Mouse (Mus musculus) kidney, adult 2 months (tissue): ENCODE measurements around the gene Eif3c. TPM values are rescaled to one million over a fixed set of nuclear protein-coding genes. Genes with fewer than 3 reads are reported as not detected.
A peak's percentile ranks its signal among the peaks of the same experiment; 100 is the strongest.

Source experiments
- DNase-seq: peaks from one replicate; pipeline ENCODE4 v3.0.0; 2021
- H3K27ac ChIP-seq: fragments of 200-500 bp; 2 replicates; pipeline ENCODE4 v1.5.1; 2012; ENCODE audit warnings: low read depth, low read length, control low read depth, inconsistent platforms; ENCODE audit not compliant: insufficient read depth
- H3K27me3 ChIP-seq: fragments of 200-500 bp; replicated peaks from 2 replicates; pipeline ENCODE4 v1.6.1; 2012; ENCODE audit warnings: mild to moderate bottlenecking, moderate library complexity, low read length, inconsistent platforms; ENCODE audit not compliant: control insufficient read depth, insufficient read depth
- H3K36me3 ChIP-seq: fragments of 200-500 bp; 2 replicates; pipeline ENCODE4 v1.6.1; 2012; ENCODE audit warnings: mild to moderate bottlenecking, moderate library complexity, low read length, inconsistent platforms; ENCODE audit not compliant: control insufficient read depth, insufficient read depth
- H3K4me1 ChIP-seq: fragments of 200-500 bp; 2 replicates; pipeline ENCODE4 v1.6.1; 2011; ENCODE audit warnings: low read length; ENCODE audit not compliant: control insufficient read depth, insufficient read depth
- H3K4me3 ChIP-seq: fragments of 200-500 bp; 2 replicates; pipeline ENCODE4 v1.5.1; 2011; ENCODE audit warnings: mild to moderate bottlenecking, low read depth, low read length, control low read depth; ENCODE audit not compliant: insufficient read depth
- CTCF ChIP-seq: fragments of 200-500 bp; conservative IDR thresholded peaks from 2 replicates; pipeline ENCODE4 v1.5.1; 2011; ENCODE audit warnings: low read depth, mild to moderate bottlenecking, control low read depth, low read length, moderate library complexity, mixed read lengths; ENCODE audit not compliant: insufficient read depth, insufficient read length
- POLR2A ChIP-seq: fragments of 200-500 bp; IDR thresholded peaks from one replicate; pipeline ENCODE4 v1.6.1; 2011; ENCODE audit warnings: low read depth, low read length, control low read depth
- WGBS: fragments of 180-500 bp; shearing (Covaris S2); methylation state at CpG from one replicate; pipeline ENCODE4 v1.1.7; 2018; 5-methylcytosine and 5-hydroxymethylcytosine counted together
- polyA plus RNA-seq: library from polyadenylated mRNA; depleted of rRNA; stranded (reverse); fragments of >200 nt; gene quantifications from 2 replicates; pipeline ENCODE4 v1.2.3, GENCODE M21; 2012

The Eif3c gene
- polyA plus RNA-seq, 1 experiment = 105 TPM

GRCm38 (mm10) chr7:126596414-126596813 is 30.2 kb upstream of the Eif3c start:
- Histone ChIP-seq H3K4me3 (no peak overlapping the region), H3K27me3 (no peaks in the 10 kb centered on the region), H3K4me1 (no peaks in the 10 kb centered on the region), H3K36me3 (no peaks in the 10 kb centered on the region), H3K27ac (no peak overlapping the region)
- no peak for TF ChIP-seq CTCF
- TF ChIP-seq POLR2A = no peak
- no peak for DNase-seq
- 71% methylated on average over 6 of the region's 6 CpGs for WGBS

GRCm38 (mm10) chr7:126595890-126596289 is 29.7 kb upstream of the Eif3c start:
- H3K27ac ChIP-seq = no peak overlapping the region
- DNase-seq = no peak
- H3K4me1 ChIP-seq = no peaks in the 10 kb centered on the region
- WGBS = 74% methylated on average over 5 of the region's 5 CpGs
- TF ChIP-seq CTCF = no peak
- no peak for TF ChIP-seq POLR2A
- no peaks in the 10 kb centered on the region for H3K36me3 ChIP-seq
- H3K27me3 ChIP-seq = no peaks in the 10 kb centered on the region
- H3K4me3 ChIP-seq = no peak overlapping the region

GRCm38 (mm10) chr7:126594862-126595561 is 28.8 kb upstream of the Eif3c start, which contains the start of gene Il27:
TSS of gene Il27 (minus strand) at chr7:126594941.
- no peak for DNase-seq
- no peaks in the 10 kb centered on the region for H3K27me3 ChIP-seq
- H3K27ac ChIP-seq = no peak within 1 kb of the TSS
- H3K4me3 ChIP-seq = no peak within 1 kb of the TSS
- TF ChIP-seq CTCF = no peak
- no peak for TF ChIP-seq POLR2A
- no peaks in the 10 kb centered on the region for H3K36me3 ChIP-seq
- H3K4me1 ChIP-seq = no peaks in the 10 kb centered on the region
- 82% methylated on average over 11 of the region's 11 CpGs for WGBS

GRCm38 (mm10) chr7:126587779-126588178 is 21.6 kb upstream of the Eif3c start:
- Histone ChIP-seq H3K4me3 (no peak overlapping the region), H3K36me3 (no peaks in the 10 kb centered on the region), H3K27ac (no peak overlapping the region), H3K4me1 (no peaks in the 10 kb centered on the region), H3K27me3 (no peaks in the 10 kb centered on the region)
- peak; percentile 33 for DNase-seq
- whole genome bisulfite sequencing = 31% methylated on average over 16 of the region's 16 CpGs
- TF ChIP-seq POLR2A = no peak
- peak; percentile 50 for TF ChIP-seq CTCF

- no peak overlapping the region for H3K4me3 ChIP-seq
- H3K27ac ChIP-seq = no peak overlapping the region
- no peak for TF ChIP-seq CTCF
- TF ChIP-seq POLR2A = no peak
- DNase-seq = peak; percentile 83
- no peaks in the 10 kb centered on the region for H3K4me1 ChIP-seq
- 21% methylated on average over 8 of the region's 8 CpGs for whole genome bisulfite sequencing
- H3K36me3 ChIP-seq = no peaks in the 10 kb centered on the region
- H3K27me3 ChIP-seq = no peaks in the 10 kb centered on the region
These were observed 20.6 kb upstream of the Eif3c start for GRCm38 (mm10) chr7:126586839-126587238.

GRCm38 (mm10) chr7:126585717-126586116 is 19.5 kb upstream of the Eif3c start, which contains the start of gene Cln3:
TSS of gene Cln3 (minus strand) at chr7:126585817.
- H3K27ac ChIP-seq = no peak within 1 kb of the TSS
- TF ChIP-seq CTCF (no peak), POLR2A (no peak)
- no peaks in the 10 kb centered on the region for H3K4me1 ChIP-seq
- no peak within 1 kb of the TSS for H3K4me3 ChIP-seq
- WGBS = 84% methylated on average over 6 of the region's 6 CpGs
- H3K36me3 ChIP-seq = no peaks in the 10 kb centered on the region
- DNase-seq = no peak
- no peaks in the 10 kb centered on the region for H3K27me3 ChIP-seq

GRCm38 (mm10) chr7:126584506-126584977 is 18.3 kb upstream of the Eif3c start, which contains the start of gene Apobr:
TSS of gene Apobr (plus strand) at chr7:126584942.
- no peak for DNase-seq
- no peaks in the 10 kb centered on the region for H3K36me3 ChIP-seq
- WGBS = 77% methylated on average over 8 of the region's 8 CpGs
- peak within 1 kb of the TSS; percentile 98; the same call in 1 of the 2 replicates for H3K27ac ChIP-seq
- no peak for TF ChIP-seq CTCF
- no peak for TF ChIP-seq POLR2A
- H3K4me3 ChIP-seq = no peak within 1 kb of the TSS
- no peaks in the 10 kb centered on the region for H3K27me3 ChIP-seq
- H3K4me1 ChIP-seq = no peaks in the 10 kb centered on the region

- Histone ChIP-seq H3K27me3 (no peaks in the 10 kb centered on the region), H3K36me3 (no peaks in the 10 kb centered on the region), H3K4me3 (peak overlapping the region; percentile 75), H3K4me1 (no peaks in the 10 kb centered on the region), H3K27ac (peak overlapping the region; percentile 98)
- TF ChIP-seq POLR2A (no peak), CTCF (no peak)
- 51% methylated on average over 6 of the region's 6 CpGs for WGBS
- no peak for DNase-seq
These were observed 17.6 kb upstream of the Eif3c start for GRCm38 (mm10) chr7:126583761-126584160.
